Mouse (Mus musculus) liver, embryonic 18 days (tissue): Measurements from ENCODE around the gene Krt88. TPM values are rescaled to one million over a fixed set of nuclear protein-coding genes. Genes with fewer than 3 reads are reported as not detected.

ENCODE experiments used
- polyA plus RNA-seq: library from polyadenylated mRNA; depleted of rRNA; stranded (reverse); fragments of >200 nt; gene quantifications from 2 replicates; pipeline ENCODE4 v1.2.3, GENCODE M21; 2012; rRNA removed

The Krt88 gene
- polyA plus RNA-seq: not detected in 2 replicates

DNA sequence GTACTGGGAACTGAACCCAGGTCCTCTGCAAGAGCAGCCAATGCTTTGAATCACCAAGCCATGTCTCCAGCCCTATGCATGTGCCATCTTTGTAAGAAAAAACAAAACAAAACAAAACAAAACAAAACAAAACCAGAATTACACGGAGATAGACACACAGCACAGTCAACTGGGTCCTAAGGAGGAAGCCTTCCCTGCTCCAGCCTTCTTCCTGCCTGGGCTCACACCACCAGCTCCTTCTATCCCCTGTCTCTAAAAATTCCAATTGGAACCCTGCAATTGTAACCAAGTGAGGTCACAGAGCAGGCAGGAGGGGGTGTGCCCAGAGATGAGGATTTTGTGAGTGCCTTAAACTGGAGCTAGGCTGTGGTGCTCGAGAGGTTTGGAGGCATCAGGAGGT is at the start of gene Krt88:
Gene Krt88 (plus strand): TSS at position 301 of the 400 bp plus-strand sequence.

DNA sequence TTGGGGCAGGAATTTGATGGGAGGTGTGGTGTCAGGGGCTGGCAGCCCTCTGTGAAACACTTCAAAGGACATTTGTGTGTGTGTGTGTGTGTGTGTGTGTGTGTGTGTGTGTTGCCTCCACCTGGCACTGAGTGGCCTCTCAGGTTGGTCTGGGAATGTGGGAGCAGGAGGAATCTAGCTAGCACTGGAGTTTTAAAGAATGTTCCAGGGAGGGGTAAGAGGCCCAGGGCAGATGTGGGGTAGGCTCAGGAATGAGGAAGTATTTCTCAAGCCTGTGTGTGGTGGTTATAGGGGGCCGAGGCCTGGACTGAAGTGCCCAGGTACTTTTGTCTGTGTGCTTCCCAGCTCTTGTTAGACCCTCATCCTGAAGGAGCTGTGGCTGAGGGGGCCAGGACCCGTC is 36.8 kb upstream of the Krt88 start, which contains the start of gene Krt7:
Gene Krt7 (plus strand): TSS at position 269 of the 400 bp plus-strand sequence.

DNA sequence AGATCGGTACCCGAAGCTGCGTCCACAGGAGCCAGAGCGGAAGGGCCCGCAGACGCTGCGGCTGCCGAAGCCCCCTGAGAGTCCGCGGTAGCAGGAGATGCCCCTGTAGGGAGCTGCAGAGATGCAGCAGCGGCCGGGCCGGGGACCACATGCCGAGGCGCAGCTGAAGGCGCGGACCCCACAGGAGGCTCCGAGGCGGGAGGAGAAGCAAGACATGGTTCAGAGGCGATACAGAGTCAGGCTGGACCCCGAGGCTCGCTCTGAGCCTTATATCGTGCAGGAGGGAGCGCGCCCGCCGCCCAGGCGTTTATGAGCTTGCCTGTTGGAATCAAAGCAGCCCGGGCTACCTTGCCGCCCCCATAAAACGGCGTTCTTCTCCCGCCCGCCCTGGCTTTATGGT is 9.0 kb upstream of the Krt88 start, which contains the start of gene Krt87:
Gene Krt87 (minus strand): TSS at position 250 of the 400 bp plus-strand sequence.

DNA sequence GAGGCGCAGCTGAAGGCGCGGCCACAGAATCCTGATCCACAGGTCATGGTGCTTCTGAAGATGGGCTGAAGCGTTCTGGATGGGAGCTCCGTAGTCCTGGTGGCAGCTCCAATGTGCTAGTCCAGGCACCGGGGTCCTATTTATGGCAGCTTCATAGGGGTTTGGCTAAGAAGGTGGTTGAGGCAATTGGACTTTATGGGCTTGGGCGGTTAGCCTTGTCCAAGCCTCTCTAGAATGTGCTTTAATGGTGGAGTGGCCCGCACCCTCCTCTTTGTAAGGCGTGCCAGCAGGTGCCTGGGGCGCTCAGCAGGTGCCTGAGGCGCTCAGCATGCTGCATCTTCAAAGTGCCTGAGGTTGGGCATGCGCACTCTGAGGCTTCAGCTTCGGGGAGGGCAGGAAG is 16.1 kb downstream of the Krt88 start, which contains the start of gene Krt81:
Gene Krt81 (minus strand): TSS at position 101 of the 400 bp plus-strand sequence.

DNA sequence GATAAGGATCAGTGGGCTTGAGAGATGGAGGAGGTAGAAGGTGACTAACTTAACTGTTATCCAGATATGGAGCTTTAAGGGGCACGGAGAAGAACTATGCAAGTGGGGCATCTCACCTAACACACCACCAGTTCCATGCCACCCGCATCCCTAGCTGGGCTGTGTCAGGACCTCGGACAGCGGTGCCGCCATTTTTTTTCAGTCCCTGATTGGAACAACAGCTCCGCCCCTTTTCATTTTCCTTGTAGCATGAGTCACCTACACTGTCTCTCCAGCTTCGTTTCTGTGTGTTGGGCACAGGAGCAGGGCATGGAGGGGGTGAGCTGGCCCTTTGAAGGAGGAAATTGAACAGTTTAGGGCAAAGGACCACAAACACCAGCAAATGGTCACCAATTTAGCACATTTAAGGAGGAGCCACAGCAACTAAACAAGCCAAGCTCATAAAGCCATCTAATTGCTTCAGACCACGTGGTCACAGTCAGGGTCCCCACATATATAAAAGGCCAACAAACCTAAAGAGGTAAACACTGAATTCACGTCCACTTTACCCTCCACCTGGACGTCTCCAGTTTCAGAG is 25.5 kb downstream of the Krt88 start, which contains the start of gene Krt86:
Gene Krt86 (plus strand): TSS at position 527 of the 577 bp plus-strand sequence.

DNA sequence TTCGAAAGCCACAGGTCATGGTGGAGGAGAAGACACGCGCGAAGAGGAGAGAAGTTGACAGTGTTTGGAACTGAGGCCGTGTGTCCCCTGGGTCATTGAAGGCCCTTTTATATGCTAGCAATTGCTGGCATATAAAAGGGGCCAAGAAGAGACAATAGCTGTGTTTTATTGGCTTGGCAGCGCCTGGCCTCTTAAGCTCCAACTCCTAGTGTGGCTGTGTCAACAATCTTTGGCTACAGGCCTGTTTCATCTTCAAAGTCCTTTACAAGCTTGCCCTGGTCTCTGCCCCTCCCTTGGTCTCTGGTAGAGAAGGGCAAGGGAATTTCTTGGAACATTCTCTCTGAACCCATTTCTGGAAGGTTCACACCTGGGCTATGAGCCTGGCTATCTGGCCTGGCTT is 43.9 kb downstream of the Krt88 start, which contains the start of gene Krt83:
Gene Krt83 (minus strand): TSS at position 82 of the 400 bp plus-strand sequence.

Other genes starting within 250 kb of the Krt88 start
- gene Grasp, start 223.6 kb upstream of the Krt88 start, polyA plus RNA-seq: 0.85 and 1.2 TPM in 2 replicates
- 0.94 and 0.97 TPM in 2 replicates for gene Nr4a1, start 193.5 kb upstream of the Krt88 start, polyA plus RNA-seq
- gene Atg101, start 163.5 kb upstream of the Krt88 start, polyA plus RNA-seq: 22.5 and 25.1 TPM in 2 replicates
- 0.43 and 0.51 TPM in 2 replicates for gene 6030408B16Rik, start 154.5 kb upstream of the Krt88 start, polyA plus RNA-seq
- 0.35 and 0.42 TPM in 2 replicates for gene Krt80, start 77.6 kb upstream of the Krt88 start, polyA plus RNA-seq
- gene Krt7, start 36.7 kb upstream of the Krt88 start, polyA plus RNA-seq: 2.6 and 3.0 TPM in 2 replicates
- gene Krt87, start 8.9 kb upstream of the Krt88 start, polyA plus RNA-seq: not detected in 2 replicates
- not detected in 2 replicates for gene Krt81, start 16.0 kb downstream of the Krt88 start, polyA plus RNA-seq
- 0.07 and 0.22 TPM in 2 replicates for gene Krt86, start 25.7 kb downstream of the Krt88 start, polyA plus RNA-seq
- 0.85 and 1.1 TPM in 2 replicates for gene Krt83, start 43.8 kb downstream of the Krt88 start, polyA plus RNA-seq
- not detected in 2 replicates for gene Gm49425, start 69.5 kb downstream of the Krt88 start, polyA plus RNA-seq
- not detected in 2 replicates for gene Krt84, start 85.1 kb downstream of the Krt88 start, polyA plus RNA-seq
- gene Krt82, start 102.9 kb downstream of the Krt88 start, polyA plus RNA-seq: not detected in 2 replicates
- gene Krt90, start 115.2 kb downstream of the Krt88 start, polyA plus RNA-seq: not detected in 2 replicates
- gene Krt75, start 126.2 kb downstream of the Krt88 start, polyA plus RNA-seq: not detected in 2 replicates
- gene Gm5414, start 180.4 kb downstream of the Krt88 start, polyA plus RNA-seq: not detected in 2 replicates
- gene Gm5478, start 199.6 kb downstream of the Krt88 start, polyA plus RNA-seq: not detected in 2 replicates
- gene Krt6b, start 232.5 kb downstream of the Krt88 start, polyA plus RNA-seq: not detected in 2 replicates
- not detected in 2 replicates for gene Krt6a, start 246.6 kb downstream of the Krt88 start, polyA plus RNA-seq